Mouse (Mus musculus) ES-E14 (cell line): Measurements from ENCODE around the gene Hist1h2bk. TPM values are rescaled to one million over a fixed set of nuclear protein-coding genes. Genes with fewer than 3 reads are reported as not detected.

Experiments
- DNase-seq: peaks from one replicate; pipeline ENCODE4 v3.0.0-alpha.2; 2013; ENCODE audit warnings: low read depth, low spot score
- H3K27ac ChIP-seq: 2 replicates; pipeline ENCODE4 v1.5.1; 2012; ENCODE audit warnings: low read depth, mild to moderate bottlenecking, low read length, moderate library complexity, mixed read lengths; ENCODE audit not compliant: poor library complexity, insufficient read depth, severe bottlenecking
- H3K36me3 ChIP-seq: 2 replicates; pipeline ENCODE4 v1.6.1; 2012; ENCODE audit warnings: mild to moderate bottlenecking, low read length, moderate library complexity, mixed read lengths; ENCODE audit not compliant: control insufficient read depth, poor library complexity, insufficient read depth, severe bottlenecking
- H3K4me1 ChIP-seq, 2 experiments: fragments of 150-350 bp in 1 of 2; sonication (generic) in 1 of 2; 2 replicates each; pipeline ENCODE4 v1.6.1; 2012; ENCODE audit warnings: low read length in 2 of 2, mild to moderate bottlenecking in 1 of 2, mixed read lengths in 1 of 2; ENCODE audit not compliant: control insufficient read depth in 2 of 2, insufficient read depth in 2 of 2, poor library complexity in 1 of 2
- H3K4me3 ChIP-seq, 2 experiments: fragments of 150-350 bp in 1 of 2; sonication (generic) in 1 of 2; 2 replicates each; pipeline ENCODE4 v1.5.1; 2012; ENCODE audit warnings: low read length in 2 of 2, low read depth in 1 of 2, mild to moderate bottlenecking in 1 of 2, mixed read lengths in 1 of 2; ENCODE audit not compliant: insufficient read depth in 1 of 2, poor library complexity in 1 of 2, severe bottlenecking in 1 of 2
- H3K9ac ChIP-seq: 2 replicates; pipeline ENCODE4 v1.6.1; 2012; ENCODE audit warnings: low read depth, mild to moderate bottlenecking, low read length, mixed read lengths; ENCODE audit not compliant: poor library complexity, insufficient read depth, severe bottlenecking
- H3K9me3 ChIP-seq: fragments of 150-350 bp; sonication (generic); 2 replicates; pipeline ENCODE4 v1.6.1; 2012; ENCODE audit warnings: low read depth, mild to moderate bottlenecking, low read length; ENCODE audit not compliant: control insufficient read depth, insufficient read depth
- CHD2 ChIP-seq: IDR thresholded peaks from 2 replicates; pipeline ENCODE4 v1.6.1; 2014; ENCODE audit warnings: mild to moderate bottlenecking, low read depth, low read length, inconsistent platforms
- HCFC1 ChIP-seq: IDR thresholded peaks from 2 replicates; pipeline ENCODE4 v1.6.1; 2012; ENCODE audit warnings: low read length, inconsistent platforms, borderline replicate concordance; ENCODE audit not compliant: insufficient read depth
- MAFK ChIP-seq: IDR thresholded peaks from 2 replicates; pipeline ENCODE4 v1.6.1; 2014; ENCODE audit warnings: mild to moderate bottlenecking, low read depth, low read length, inconsistent platforms; ENCODE audit not compliant: insufficient read depth
- ZC3H11A ChIP-seq: IDR thresholded peaks from 2 replicates; pipeline ENCODE4 v1.6.1; 2012; ENCODE audit warnings: low read depth, mild to moderate bottlenecking, inconsistent platforms, low read length, borderline replicate concordance
- ZNF384 ChIP-seq: IDR thresholded peaks from 2 replicates; pipeline ENCODE4 v1.6.1; 2012; ENCODE audit warnings: low read depth, low read length, inconsistent platforms
- in situ Hi-C, 2 experiments: fragments of 600-800 bp; cut with MboI; formaldehyde crosslinking; loops; one replicate each; pipeline ENCODE4 v1.15.1; 2025; ENCODE audit warnings: low sequenced_read_pairs in 2 of 2, inconsistent platforms in 1 of 2; ENCODE audit not compliant: unreplicated experiment in 2 of 2
- total RNA-seq: library from RNA; depleted of rRNA; stranded (reverse); fragments of 300-350 nt; gene quantifications from 2 replicates; pipeline ENCODE4 v1.2.3, GENCODE M21; 2012

Gene Hist1h2bk
- total RNA-seq, 1 experiment: 1,966 TPM

- Histone ChIP-seq H3K9ac (peak overlapping the region; percentile 18), H3K27ac (no peak overlapping the region), H3K4me3 (peak overlapping the region; percentile 69 to 74), H3K4me1 (no peaks in the 10 kb centered on the region), H3K36me3 (no peaks in the 10 kb centered on the region), H3K9me3 (no peaks in the 10 kb centered on the region)
- no peak for DNase-seq
- no peak for TF ChIP-seq ZC3H11A
- in situ Hi-C loops: loop anchor here in 1 of 2 experiments (5.0 to 25.0 kb wide), 2 partner anchors 33 to 743 kb away; no protein-coding TSS in a partner anchor
Measured at GRCm38 (mm10) chr13:22005605-22006333, 29.9 kb upstream of the Hist1h2bk start.

GRCm38 (mm10) chr13:22006334-22007120 is 29.1 kb upstream of the Hist1h2bk start:
- Histone ChIP-seq H3K9me3 (no peaks in the 10 kb centered on the region), H3K9ac (peak overlapping the region; percentile 48), H3K27ac (no peak overlapping the region), H3K4me3 (peak overlapping the region; percentile 69 to 74), H3K36me3 (no peaks in the 10 kb centered on the region), H3K4me1 (no peaks in the 10 kb centered on the region)
- no peak for DNase-seq
- in situ Hi-C loops: loop anchor here in 1 of 2 experiments (5.0 to 25.0 kb wide), 2 partner anchors 34 to 744 kb away; no protein-coding TSS in a partner anchor
- no peak for TF ChIP-seq CHD2
- no peak for TF ChIP-seq ZC3H11A
- TF ChIP-seq MAFK: no peak
- TF ChIP-seq ZNF384: no peak
- no peak for TF ChIP-seq HCFC1

DNA sequence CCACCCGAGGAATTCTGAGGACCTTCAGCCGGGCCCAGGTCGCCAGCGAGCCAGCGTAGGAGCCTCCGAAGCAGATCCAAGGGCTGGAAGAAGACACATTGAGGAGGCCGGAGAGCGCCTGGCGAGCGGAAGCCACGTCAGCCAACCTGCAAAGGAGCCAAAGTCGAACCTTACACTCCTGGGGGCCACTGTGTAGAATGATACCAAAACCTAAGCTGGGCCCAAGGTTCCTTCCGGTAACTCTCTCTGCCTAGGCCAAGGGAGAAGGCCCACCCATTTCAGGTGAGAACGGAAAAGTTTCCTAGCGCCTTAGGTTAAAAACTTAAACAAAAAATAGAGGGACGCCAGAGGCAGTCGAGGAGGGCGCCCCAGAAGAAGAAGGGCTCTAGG is 28.6 kb upstream of the Hist1h2bk start:
- H3K4me1 ChIP-seq: no peaks in the 10 kb centered on the region
- TF ChIP-seq MAFK (no peak), HCFC1 (no peak), CHD2 (no peak), ZC3H11A (no peak), ZNF384 (no peak)
- H3K36me3 ChIP-seq: no peaks in the 10 kb centered on the region
- in situ Hi-C loops: loop anchor here in 1 of 2 experiments (5.0 to 25.0 kb wide), 2 partner anchors 35 to 745 kb away; no protein-coding TSS in a partner anchor
- H3K9ac ChIP-seq: peak overlapping the region; percentile 48; the same call in 1 of the 2 replicates
- H3K27ac ChIP-seq: no peak overlapping the region
- H3K9me3 ChIP-seq: no peaks in the 10 kb centered on the region
- peak overlapping the region; percentile 69 to 74 for H3K4me3 ChIP-seq
- DNase-seq: no peak

GRCm38 (mm10) chr13:22007872-22008271 is 27.8 kb upstream of the Hist1h2bk start:
- Histone ChIP-seq H3K36me3 (no peaks in the 10 kb centered on the region), H3K27ac (no peak overlapping the region), H3K4me1 (no peaks in the 10 kb centered on the region), H3K9ac (no peak overlapping the region), H3K4me3 (no peak overlapping the region), H3K9me3 (no peaks in the 10 kb centered on the region)
- in situ Hi-C loops: loop anchor here in 1 of 2 experiments (5.0 to 25.0 kb wide), 2 partner anchors 36 to 746 kb away; no protein-coding TSS in a partner anchor
- no peak for TF ChIP-seq MAFK
- no peak for TF ChIP-seq ZNF384
- TF ChIP-seq CHD2: no peak
- TF ChIP-seq ZC3H11A: no peak
- no peak for TF ChIP-seq HCFC1
- DNase-seq: no peak
